ENCODE assay signal across 43 mouse cellular contexts in genomic region chr4:34869813-34870212, GRCm38 (mm10). TPM values are rescaled to one million over a fixed set of nuclear protein-coding genes. Genes with fewer than 3 reads are reported as not detected.
"Had no signal": no experiment of that assay in that cellular context is flagged by ENCODE, and none has a peak within 500 bp of the region (broad histone marks: within the 10 kb centered on the region; RNA-seq: fewer than 3 reads in every experiment).

No protein-coding gene starts in this region.

- H3K4me3 ChIP-seq: limb, embryonic 10.5 days; limb, embryonic 12.5 days; limb, embryonic 13.5 days; limb, embryonic 15.5 days; liver, embryonic 12.5 days; liver, embryonic 13.5 days; liver, embryonic 15.5 days; lung, embryonic 15.5 days; megakaryocyte, embryonic 14.5 days; midbrain, embryonic 10.5 days; midbrain, embryonic 12.5 days; midbrain, embryonic 13.5 days; midbrain, embryonic 15.5 days; myocyte; neural tube, embryonic 12.5 days had no signal

- DNase-seq: left cerebral cortex, postnatal 4 days; liver; liver, embryonic 13.5 days; liver, postnatal 0 days; lung, adult 18-20 months; lung, adult 2 months; lung, embryonic 14.5 days; lung, postnatal 10 days; lung, postnatal 14 days; lung, postnatal 36 days; lung, postnatal 4 days; midbrain, embryonic 14.5 days had no signal

- H3K4me1 ChIP-seq: limb, embryonic 10.5 days; limb, embryonic 13.5 days; limb, embryonic 15.5 days; midbrain, embryonic 10.5 days; midbrain, embryonic 12.5 days; neural tube, embryonic 12.5 days had no signal

- H3K27me3 ChIP-seq: limb, embryonic 12.5 days; limb, embryonic 13.5 days; limb, embryonic 15.5 days; liver, embryonic 12.5 days; liver, embryonic 13.5 days; liver, embryonic 15.5 days; lung, embryonic 15.5 days; megakaryocyte, embryonic 14.5 days; midbrain, embryonic 12.5 days; midbrain, embryonic 13.5 days; midbrain, embryonic 15.5 days; neural tube, embryonic 12.5 days had no signal

- H3K9ac ChIP-seq: limb, embryonic 12.5 days; limb, embryonic 13.5 days; limb, embryonic 15.5 days; liver, embryonic 12.5 days; liver, embryonic 13.5 days; liver, embryonic 14.5 days; liver, embryonic 15.5 days; liver, postnatal 0 days; lung, embryonic 14.5 days; lung, embryonic 15.5 days; midbrain, embryonic 12.5 days; midbrain, embryonic 13.5 days; midbrain, embryonic 15.5 days; neural tube, embryonic 12.5 days had no signal

- H3K27ac ChIP-seq: limb, embryonic 10.5 days; limb, embryonic 12.5 days; limb, embryonic 13.5 days; limb, embryonic 15.5 days; liver, embryonic 12.5 days; liver, embryonic 13.5 days; liver, embryonic 14.5 days; liver, embryonic 15.5 days; lung, embryonic 15.5 days; macrophage; midbrain, embryonic 10.5 days; midbrain, embryonic 12.5 days; midbrain, embryonic 13.5 days; midbrain, embryonic 15.5 days; neural tube, embryonic 12.5 days had no signal

- H3K9me3 ChIP-seq: limb, embryonic 10.5 days; limb, embryonic 12.5 days; limb, embryonic 13.5 days; limb, embryonic 15.5 days; liver, embryonic 12.5 days; liver, embryonic 13.5 days; liver, embryonic 15.5 days; lung, embryonic 15.5 days; megakaryocyte, embryonic 14.5 days; midbrain, embryonic 10.5 days; midbrain, embryonic 12.5 days; midbrain, embryonic 13.5 days; midbrain, embryonic 15.5 days; neural tube, embryonic 12.5 days had no signal

- H3K36me3 ChIP-seq: limb, embryonic 13.5 days; limb, embryonic 15.5 days; liver, embryonic 13.5 days; liver, embryonic 15.5 days; lung, embryonic 15.5 days; midbrain, embryonic 12.5 days; midbrain, embryonic 13.5 days; midbrain, embryonic 15.5 days; neural tube, embryonic 12.5 days had no signal

RNA-seq across cellular contexts. Expression of gene Cga, which starts 23.8 kb away (rescaled TPM):
- total RNA-seq: left cerebral cortex, postnatal 10 days; left cerebral cortex, postnatal 14 days; left cerebral cortex, postnatal 25 days; left cerebral cortex, postnatal 36 days; left cerebral cortex, postnatal 4 days; megakaryocyte progenitor cell, adult 5-6 weeks; megakaryocyte, adult 5-6 weeks; midbrain, postnatal 0 days had no signal
- polyA plus RNA-seq: limb, embryonic 10.5 days; limb, embryonic 11.5 days; limb, embryonic 12.5 days; limb, embryonic 13.5 days; limb, embryonic 14.5 days; limb, embryonic 15.5 days; liver, embryonic 11.5 days; liver, embryonic 12.5 days; liver, embryonic 14.5 days; liver, embryonic 16.5 days; lung, adult 2 months; lung, embryonic 14.5 days; lung, embryonic 15.5 days; lung, embryonic 16.5 days; lung, postnatal 0 days; macrophage; midbrain, embryonic 11.5 days; midbrain, embryonic 12.5 days; midbrain, embryonic 13.5 days; midbrain, embryonic 14.5 days; midbrain, embryonic 15.5 days; midbrain, postnatal 0 days; myocyte; neural tube, embryonic 11.5 days; neural tube, embryonic 12.5 days had no signal
